Mouse (Mus musculus): Measurements from ENCODE around the gene Unc13a. TPM values are rescaled to one million over a fixed set of nuclear protein-coding genes. Genes with fewer than 3 reads are reported as not detected.

The Unc13a gene
- polyA plus RNA-seq, 1 experiment from 2014 or later: 18.9 TPM

GRCm38 (mm10) chr8:71676020-71676741 lies 4.6 kb upstream of the Unc13a start, which contains the start of gene Jak3:
TSS of gene Jak3 (plus strand) at chr8:71676296.
- no peaks in the 10 kb centered on the region for H3K36me3 ChIP-seq (ENCODE audit: control insufficient read depth, insufficient read depth, low read length)
- DNase-seq (peak; percentile 87), ATAC-seq (ENCODE audit: low FRiP score, low TSS enrichment) (peak; percentile 41; the same call in 1 of the 2 replicates)
- 3% methylated on average over 40 of the region's 40 CpGs for WGBS
- H3K9me3 ChIP-seq (ENCODE audit: control insufficient read depth, low read length): no peaks in the 10 kb centered on the region
- peak within 1 kb of the TSS; percentile 82 for H3K4me2 ChIP-seq (ENCODE audit: low read length)
- 0 out of 2 replicates have a peak, but pooled peaks cover 8% of the 10 kb centered on the region for H3K4me1 ChIP-seq (ENCODE audit: control insufficient read depth, insufficient read depth, low read length)
- H3K27me3 ChIP-seq (ENCODE audit: control insufficient read depth, insufficient read depth, low read length): peaks cover 49% of the 10 kb centered on the region
- peak within 1 kb of the TSS; percentile 61 for H3K4me3 ChIP-seq (replicated peaks; ENCODE audit: low read depth, low read length)
- peak within 1 kb of the TSS; percentile 75 for H3K9ac ChIP-seq (replicated peaks; ENCODE audit: low read length)
- H3K27ac ChIP-seq (replicated peaks; ENCODE audit: low read depth, low read length): 0 out of 2 replicates have a peak within 1 kb of the TSS, but pooled peaks have one; percentile 52

GRCm38 (mm10) chr8:71675456-71676019 lies 4.0 kb upstream of the Unc13a start:
- Histone ChIP-seq H3K4me1 (ENCODE audit: control insufficient read depth, insufficient read depth, low read length) (0 out of 2 replicates have a peak, but pooled peaks cover 8% of the 10 kb centered on the region), H3K27ac (replicated peaks; ENCODE audit: low read depth, low read length) (no peak overlapping the region), H3K9me3 (ENCODE audit: control insufficient read depth, low read length) (no peaks in the 10 kb centered on the region), H3K27me3 (ENCODE audit: control insufficient read depth, insufficient read depth, low read length) (peaks cover 43% of the 10 kb centered on the region), H3K4me3 (replicated peaks; ENCODE audit: low read depth, low read length) (peak overlapping the region; percentile 61), H3K36me3 (ENCODE audit: control insufficient read depth, insufficient read depth, low read length) (no peaks in the 10 kb centered on the region), H3K9ac (replicated peaks; ENCODE audit: low read length) (0 out of 2 replicates have a peak overlapping the region, but pooled peaks have one; percentile 75), H3K4me2 (ENCODE audit: low read length) (peak overlapping the region; percentile 82)
- ATAC-seq (ENCODE audit: low FRiP score, low TSS enrichment) (no peak), DNase-seq (no peak)
- 28% methylated on average over 9 of the region's 9 CpGs for WGBS

- Histone ChIP-seq H3K9me3 (ENCODE audit: control insufficient read depth, low read length) (no peaks in the 10 kb centered on the region), H3K4me1 (ENCODE audit: control insufficient read depth, insufficient read depth, low read length) (peaks cover 16% of the 10 kb centered on the region; the same call in 1 of the 2 replicates), H3K4me3 (replicated peaks; ENCODE audit: low read depth, low read length) (no peak overlapping the region), H3K27me3 (ENCODE audit: control insufficient read depth, insufficient read depth, low read length) (peaks cover 32% of the 10 kb centered on the region), H3K4me2 (ENCODE audit: low read length) (no peak overlapping the region), H3K9ac (replicated peaks; ENCODE audit: low read length) (no peak overlapping the region), H3K36me3 (ENCODE audit: control insufficient read depth, insufficient read depth, low read length) (no peaks in the 10 kb centered on the region), H3K27ac (replicated peaks; ENCODE audit: low read depth, low read length) (no peak overlapping the region)
- WGBS: 64% methylated on average over 2 of the region's 2 CpGs
- DNase-seq (no peak), ATAC-seq (ENCODE audit: low FRiP score, low TSS enrichment) (no peak)
Measured at GRCm38 (mm10) chr8:71674071-71674470, 2.5 kb upstream of the Unc13a start.

GRCm38 (mm10) chr8:71672168-71672735 lies 695 bp upstream of the Unc13a start:
- H3K4me1 ChIP-seq (ENCODE audit: control insufficient read depth, insufficient read depth, low read length): peaks cover 32% of the 10 kb centered on the region
- no peak for ATAC-seq (ENCODE audit: low FRiP score, low TSS enrichment)
- peak overlapping the region; percentile 93 for H3K27ac ChIP-seq (replicated peaks; ENCODE audit: low read depth, low read length)
- no peaks in the 10 kb centered on the region for H3K36me3 ChIP-seq (ENCODE audit: control insufficient read depth, insufficient read depth, low read length)
- no peak for DNase-seq
- no peak overlapping the region for H3K9ac ChIP-seq (replicated peaks; ENCODE audit: low read length)
- peaks cover 14% of the 10 kb centered on the region; the same call in 1 of the 2 replicates for H3K27me3 ChIP-seq (ENCODE audit: control insufficient read depth, insufficient read depth, low read length)
- peak overlapping the region; percentile 86; the same call in 1 of the 2 replicates for H3K4me3 ChIP-seq (replicated peaks; ENCODE audit: low read depth, low read length)
- no peaks in the 10 kb centered on the region for H3K9me3 ChIP-seq (ENCODE audit: control insufficient read depth, low read length)
- H3K4me2 ChIP-seq (ENCODE audit: low read length): peak overlapping the region; percentile 86
- 71% methylated on average over 6 of the region's 6 CpGs for WGBS

GRCm38 (mm10) chr8:71670621-71671548 lies 672 bp downstream of the Unc13a start:
- peak; percentile 94 for DNase-seq
- H3K4me2 ChIP-seq (ENCODE audit: low read length): peak overlapping the region; percentile 86
- peak; percentile 70 for ATAC-seq (ENCODE audit: low FRiP score, low TSS enrichment)
- no peaks in the 10 kb centered on the region for H3K36me3 ChIP-seq (ENCODE audit: control insufficient read depth, insufficient read depth, low read length)
- peak overlapping the region; percentile 93 for H3K27ac ChIP-seq (replicated peaks; ENCODE audit: low read depth, low read length)
- peak overlapping the region; percentile 86 for H3K4me3 ChIP-seq (replicated peaks; ENCODE audit: low read depth, low read length)
- WGBS: under 1% methylated on average over 63 of the region's 64 CpGs
- no peaks in the 10 kb centered on the region for H3K9me3 ChIP-seq (ENCODE audit: control insufficient read depth, low read length)
- peaks cover 13% of the 10 kb centered on the region; the same call in 1 of the 2 replicates for H3K27me3 ChIP-seq (ENCODE audit: control insufficient read depth, insufficient read depth, low read length)
- peaks cover 40% of the 10 kb centered on the region for H3K4me1 ChIP-seq (ENCODE audit: control insufficient read depth, insufficient read depth, low read length)
- peak overlapping the region; percentile 81 for H3K9ac ChIP-seq (replicated peaks; ENCODE audit: low read length)

GRCm38 (mm10) chr8:71670198-71670597 lies 1.4 kb downstream of the Unc13a start:
- H3K27ac ChIP-seq (replicated peaks; ENCODE audit: low read depth, low read length): peak overlapping the region; percentile 93
- H3K9ac ChIP-seq (replicated peaks; ENCODE audit: low read length): peak overlapping the region; percentile 81
- no peaks in the 10 kb centered on the region for H3K9me3 ChIP-seq (ENCODE audit: control insufficient read depth, low read length)
- DNase-seq: no peak
- peaks cover 6% of the 10 kb centered on the region; the same call in 1 of the 2 replicates for H3K27me3 ChIP-seq (ENCODE audit: control insufficient read depth, insufficient read depth, low read length)
- peaks cover 42% of the 10 kb centered on the region for H3K4me1 ChIP-seq (ENCODE audit: control insufficient read depth, insufficient read depth, low read length)
- peak overlapping the region; percentile 86 for H3K4me3 ChIP-seq (replicated peaks; ENCODE audit: low read depth, low read length)
- WGBS: 11% methylated on average over 12 of the region's 12 CpGs
- peak; percentile 11; the same call in 1 of the 2 replicates for ATAC-seq (ENCODE audit: low FRiP score, low TSS enrichment)
- H3K4me2 ChIP-seq (ENCODE audit: low read length): peak overlapping the region; percentile 86
- H3K36me3 ChIP-seq (ENCODE audit: control insufficient read depth, insufficient read depth, low read length): no peaks in the 10 kb centered on the region

GRCm38 (mm10) chr8:71668220-71668975 lies 3.2 kb downstream of the Unc13a start:
- no peak for ATAC-seq (ENCODE audit: low FRiP score, low TSS enrichment)
- 5% methylated on average over 21 of the region's 21 CpGs for WGBS
- H3K27me3 ChIP-seq (ENCODE audit: control insufficient read depth, insufficient read depth, low read length): peaks cover 4% of the 10 kb centered on the region; the same call in 1 of the 2 replicates
- H3K4me2 ChIP-seq (ENCODE audit: low read length): peak overlapping the region; percentile 43
- peak overlapping the region; percentile 55; the same call in 1 of the 2 replicates for H3K9ac ChIP-seq (replicated peaks; ENCODE audit: low read length)
- H3K9me3 ChIP-seq (ENCODE audit: control insufficient read depth, low read length): no peaks in the 10 kb centered on the region
- 0 out of 2 replicates have a peak overlapping the region, but pooled peaks have one; percentile 41 for H3K27ac ChIP-seq (replicated peaks; ENCODE audit: low read depth, low read length)
- DNase-seq: peak; percentile 49
- peaks cover 44% of the 10 kb centered on the region for H3K4me1 ChIP-seq (ENCODE audit: control insufficient read depth, insufficient read depth, low read length)
- H3K36me3 ChIP-seq (ENCODE audit: control insufficient read depth, insufficient read depth, low read length): peaks cover 9% of the 10 kb centered on the region
- no peak overlapping the region for H3K4me3 ChIP-seq (replicated peaks; ENCODE audit: low read depth, low read length)

Measured in midbrain, embryonic 14.5 days (tissue).